Mouse (Mus musculus): Measurements from ENCODE around the gene Kat2b.

DNA sequence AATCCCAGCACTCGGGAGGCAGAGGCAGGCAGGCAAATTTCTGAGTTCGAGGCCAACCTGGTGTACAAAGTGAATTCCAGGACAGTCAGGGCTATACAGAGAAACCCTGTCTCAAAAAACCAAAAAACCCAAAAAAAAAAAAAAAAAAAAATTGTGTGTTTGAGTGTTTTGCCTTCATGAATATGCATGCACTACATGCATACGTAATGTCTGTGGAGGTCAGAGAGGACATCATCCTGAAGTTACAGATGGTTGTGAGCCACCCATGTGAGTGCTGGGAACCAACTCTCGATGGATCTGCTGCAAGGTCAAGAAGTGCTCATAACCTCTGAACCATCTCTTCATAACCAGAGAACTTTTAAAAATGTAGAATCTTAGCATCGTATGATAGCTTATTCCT is 25.2 kb downstream of the Kat2b start:
- TF ChIP-seq CTCF (IDR thresholded peaks at IDR 0.05; ENCODE audit: control insufficient read depth, insufficient read depth, insufficient read length) (no peak), FOSL1 (IDR thresholded peaks at IDR 0.05; ENCODE audit: insufficient read depth, low read length, poor library complexity, severe bottlenecking) (no peak), CEBPB (IDR thresholded peaks at IDR 0.05; ENCODE audit: low read depth) (no peak), USF1 (IDR thresholded peaks at IDR 0.05; ENCODE audit: low read depth) (no peak)

All from C2C12 (cell line).